Mouse (Mus musculus): ENCODE measurements at regions not wholly inside any gene's neighbourhood (a gene's known extent, or its start where the extent isn't known, plus 50 kb on each side); places are given as distances from the start of the nearest gene placed in this dataset.

DNA sequence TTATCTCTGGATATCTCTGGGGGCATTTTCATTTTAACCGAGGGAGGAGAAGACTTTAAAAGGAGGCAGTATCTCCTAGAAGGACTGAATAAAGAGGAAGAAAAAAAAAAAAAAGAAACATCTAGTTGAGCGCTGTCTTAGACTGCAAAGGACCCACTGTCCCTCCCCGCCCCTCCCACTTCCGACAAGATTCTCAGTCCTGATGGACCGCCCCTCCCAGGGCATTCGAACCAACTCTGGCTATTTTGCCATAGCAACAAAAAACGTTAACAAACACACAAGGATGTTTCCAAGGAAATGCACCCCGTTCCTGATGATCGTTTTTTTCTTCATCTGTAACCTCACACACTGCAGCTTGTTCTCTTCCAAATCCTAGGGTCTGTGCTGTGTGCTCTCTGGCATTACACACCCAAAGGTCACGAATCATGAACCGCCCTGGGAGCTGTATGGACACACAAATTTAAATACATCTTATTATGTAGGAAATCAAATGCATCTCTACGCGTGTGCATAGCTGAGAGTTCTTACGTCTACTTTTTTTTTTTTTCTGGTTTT, 75.8 kb downstream of the Rnd3 start:
- no peak for DNase-seq

GRCm38 (mm10) chr2:51072346-51072885, 76.5 kb downstream of the Rnd3 start:
- no peak for DNase-seq

DNA sequence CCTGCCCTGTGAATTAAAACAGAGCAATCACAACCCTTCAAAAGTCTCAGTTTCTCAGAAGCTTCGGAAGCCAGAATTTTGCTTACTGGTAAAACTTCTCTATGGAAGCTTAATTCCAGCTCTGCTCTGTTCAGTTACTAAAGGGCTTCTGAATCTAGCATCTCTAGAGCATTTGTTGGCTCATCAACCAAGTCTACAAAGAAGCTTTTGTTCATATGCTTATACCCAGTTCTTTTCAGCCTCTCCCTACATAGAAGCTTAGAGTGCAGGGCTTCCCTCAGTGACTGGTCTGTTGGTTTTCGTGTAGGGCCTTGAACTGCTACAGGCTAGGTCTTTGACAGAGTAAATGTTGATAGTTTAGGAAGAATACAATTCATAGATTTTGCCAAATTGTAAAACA, 78.0 kb downstream of the Rnd3 start:
- DNase-seq = no peak

GRCm38 (mm10) chr2:51066423-51066831, 82.5 kb downstream of the Rnd3 start:
- peak in 1 of 2 experiments; percentile 25 for DNase-seq

DNA sequence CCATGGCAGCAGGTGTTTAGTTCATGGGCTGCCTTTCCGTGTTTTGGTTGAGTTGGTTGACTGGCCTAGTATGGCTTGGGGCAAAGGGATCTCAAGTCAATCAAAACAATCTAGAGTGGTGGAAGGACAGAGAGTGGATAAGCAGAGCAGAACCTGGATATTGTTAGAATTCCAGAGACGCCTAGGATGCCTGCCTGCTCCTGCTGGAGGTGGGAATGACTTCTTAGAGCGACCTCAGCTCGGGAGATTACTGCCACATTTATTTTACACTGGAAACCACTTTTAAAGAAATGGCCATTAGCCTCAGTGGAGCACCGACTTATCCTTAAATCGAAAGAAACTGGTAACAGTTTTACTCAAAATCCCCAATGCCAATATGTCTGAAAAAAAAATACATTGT, 83.1 kb downstream of the Rnd3 start:
- no peak for DNase-seq

- no peak for DNase-seq
Measured at GRCm38 (mm10) chr2:51064821-51065220, 84.1 kb downstream of the Rnd3 start.

GRCm38 (mm10) chr2:51062049-51062448, 86.9 kb downstream of the Rnd3 start:
- no peak for DNase-seq

- no peak for DNase-seq
Measured at GRCm38 (mm10) chr2:51058158-51058557, 90.8 kb downstream of the Rnd3 start.

DNA sequence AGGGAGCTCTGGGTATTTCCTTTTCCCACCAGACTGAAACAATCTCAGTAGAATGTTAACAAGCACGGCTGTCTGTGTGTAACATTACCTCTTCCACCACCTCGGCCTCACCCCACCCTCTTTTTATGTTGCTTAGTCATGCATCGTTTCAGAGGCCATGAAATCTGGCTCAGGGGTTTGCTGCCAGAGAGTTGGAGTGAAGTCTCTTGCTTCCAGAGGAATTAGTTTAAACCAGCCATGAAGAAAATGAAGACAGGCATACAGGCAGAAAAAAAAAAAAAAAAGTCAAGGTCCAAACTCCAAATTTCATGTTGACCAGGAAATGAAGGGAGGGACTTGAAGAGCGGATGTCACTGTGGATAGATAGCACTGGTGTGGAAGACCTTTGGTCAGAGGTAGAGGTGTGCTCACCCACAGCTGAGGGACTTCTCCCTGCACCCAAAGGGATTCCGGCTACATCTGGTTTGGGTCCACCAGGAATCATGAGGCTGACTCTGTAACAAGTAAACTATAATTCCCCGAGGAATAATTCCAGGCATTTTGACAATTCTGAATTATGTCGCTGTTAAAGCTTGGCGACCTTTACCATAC, 92.7 kb downstream of the Rnd3 start:
- peak; percentile 48 to 69 for DNase-seq

DNA sequence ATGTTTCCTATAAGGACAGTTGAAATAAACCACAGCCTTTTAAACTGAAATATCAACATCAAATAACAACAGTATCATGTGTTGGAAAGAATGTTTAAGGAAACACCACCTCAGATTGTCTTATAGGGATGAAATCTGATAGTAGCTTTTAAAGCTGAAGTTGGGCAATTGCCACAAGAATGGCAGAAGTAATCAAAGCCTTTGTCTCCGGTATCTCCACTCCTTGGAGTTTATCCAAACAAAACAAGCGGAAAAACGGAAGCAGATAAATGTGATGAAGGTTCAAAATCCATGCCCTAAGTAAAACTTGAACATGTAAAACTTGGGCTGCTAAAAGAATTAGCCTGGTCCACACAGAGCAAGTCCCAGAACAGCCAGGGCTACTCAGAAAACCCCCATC, 93.6 kb downstream of the Rnd3 start:
- no peak for DNase-seq

- DNase-seq = no peak
Measured at GRCm38 (mm10) chr2:51049834-51050170, 99.1 kb downstream of the Rnd3 start.

- no peak for DNase-seq
Measured at GRCm38 (mm10) chr2:51049101-51049833, 99.6 kb downstream of the Rnd3 start.

GRCm38 (mm10) chr2:51047520-51047919, 101.4 kb downstream of the Rnd3 start:
- DNase-seq = no peak

- DNase-seq = no peak
Measured at GRCm38 (mm10) chr2:51045626-51046025, 103.3 kb downstream of the Rnd3 start.

DNA sequence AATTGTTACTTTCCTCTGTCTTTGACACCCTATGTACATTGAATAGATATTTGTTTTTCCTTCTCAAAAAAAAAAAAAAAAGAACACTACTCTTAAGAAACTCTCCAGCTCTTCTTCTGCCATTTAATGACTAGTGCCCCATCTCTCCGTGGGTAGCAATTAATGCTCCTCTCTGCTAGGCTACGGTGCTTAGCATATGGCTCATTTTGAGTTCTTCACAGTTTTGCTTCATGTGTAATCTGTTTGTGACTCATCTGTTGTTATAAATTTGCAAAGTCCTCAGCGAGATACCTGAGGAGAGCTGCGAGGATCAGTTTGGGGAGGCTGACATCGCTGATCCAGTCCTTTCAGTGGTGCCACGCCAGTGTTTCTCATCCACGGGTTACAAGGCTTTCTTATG, 107.8 kb downstream of the Rnd3 start:
- DNase-seq = no peak

DNA sequence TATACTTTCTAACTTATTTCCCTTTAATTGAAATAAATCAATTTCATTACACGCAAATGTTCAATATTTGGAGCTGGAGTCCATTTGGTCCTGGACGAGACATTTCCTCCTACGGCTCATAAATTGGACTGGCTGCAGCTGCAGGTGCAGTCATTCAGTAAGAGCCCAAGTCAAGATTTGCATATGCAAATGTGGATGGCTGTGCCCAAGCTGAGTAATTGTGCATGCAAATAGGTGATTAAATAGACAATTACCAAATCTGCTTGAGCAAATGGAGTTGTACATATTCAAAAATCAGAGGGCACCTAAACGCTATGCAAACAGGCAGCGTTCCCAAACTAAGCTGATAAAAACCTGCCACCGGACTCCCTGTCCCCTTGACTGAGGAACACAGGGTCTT, 110.2 kb downstream of the Rnd3 start:
- DNase-seq = no peak

GRCm38 (mm10) chr2:51036995-51037394, 111.9 kb downstream of the Rnd3 start:
- DNase-seq = no peak

GRCm38 (mm10) chr2:51036190-51036755, 112.6 kb downstream of the Rnd3 start:
- DNase-seq = no peak

GRCm38 (mm10) chr2:51033881-51034280, 115.0 kb downstream of the Rnd3 start:
- no peak for DNase-seq

DNA sequence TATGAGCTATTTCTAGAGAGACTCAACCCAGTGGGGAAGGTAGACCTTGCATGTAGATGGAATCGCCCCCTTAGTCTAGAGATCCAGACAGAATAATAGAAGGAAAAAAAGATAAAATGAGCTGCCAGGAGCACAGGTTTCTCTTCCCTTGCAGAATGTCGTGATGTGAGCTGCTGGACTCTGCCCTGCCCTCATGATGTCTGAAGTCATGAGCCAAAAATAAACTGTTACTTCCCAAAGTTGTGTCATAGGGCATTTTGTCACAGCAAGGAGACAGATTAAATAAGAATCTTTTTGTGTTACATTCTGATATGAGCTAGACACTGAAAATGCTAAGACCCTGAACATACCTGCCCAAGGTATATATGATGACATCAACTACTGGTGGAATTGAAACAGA, 126.4 kb downstream of the Rnd3 start:
- DNase-seq = no peak

- DNase-seq = no peak
Measured at GRCm38 (mm10) chr2:51016129-51016402, 132.8 kb downstream of the Rnd3 start.

DNA sequence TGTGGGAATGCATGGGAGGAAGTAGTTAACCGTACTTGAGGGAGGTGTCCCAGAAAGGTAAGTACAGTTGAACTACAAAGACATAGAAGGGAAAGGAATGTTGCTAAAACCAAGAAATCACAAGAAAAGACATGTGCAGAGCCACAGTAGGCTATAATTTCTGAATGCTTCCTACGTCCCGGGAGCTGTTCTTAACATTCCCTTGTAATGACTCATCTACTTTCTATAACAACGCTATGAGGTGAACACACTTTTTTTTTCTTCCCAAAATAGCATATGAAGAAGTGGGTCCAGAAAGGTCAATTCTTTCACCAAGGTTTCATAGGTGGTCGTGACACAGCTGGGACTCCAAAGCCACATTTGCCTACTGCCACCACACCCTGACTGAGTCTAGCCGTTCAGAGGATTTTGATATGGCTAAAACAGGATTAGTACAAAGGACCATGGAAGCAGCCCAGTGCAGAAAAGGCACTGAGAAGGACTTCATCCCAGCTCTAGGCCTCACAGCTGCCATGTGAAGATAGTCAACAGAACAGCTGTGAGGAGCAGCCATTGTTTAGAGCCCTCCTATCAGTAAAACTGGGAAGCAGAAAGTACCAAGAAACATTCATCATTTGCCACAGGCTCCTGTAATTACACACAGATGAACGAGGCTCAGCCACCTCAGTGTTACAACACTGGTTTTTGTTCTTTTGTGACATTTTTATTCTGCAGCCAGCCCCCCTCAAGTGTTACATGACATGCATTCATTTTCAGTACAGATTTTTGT, 133.4 kb downstream of the Rnd3 start:
- no peak for DNase-seq

- no peak for DNase-seq
Measured at GRCm38 (mm10) chr2:51014232-51014631, 134.7 kb downstream of the Rnd3 start.

All from kidney, postnatal 4 days (tissue).